Mouse (Mus musculus) adrenal gland, adult 18-20 months (tissue): Measurements from ENCODE around the gene 2610528J11Rik. TPM values are rescaled to one million over a fixed set of nuclear protein-coding genes. Genes with fewer than 3 reads are reported as not detected.
"Not testable (repeated sequence)": the region's sequence is repeated elsewhere in the genome, so short reads cannot be mapped to it uniquely, and the experiment has no call there.

Experiments
- DNase-seq, 2 experiments: peaks; one replicate each; pipeline ENCODE4 v3.0.0; 2021 to 2022; ENCODE audit warnings: low spot score in 2 of 2
- long read RNA-seq, 2 experiments: library from polyadenylated mRNA; stranded (forward); transcript quantifications; one replicate each; pipeline ENCODE4 v2.0.0; 2021
- total RNA-seq, 2 experiments: library from RNA; stranded (reverse); gene quantifications; 1 replicate in 1 of 2; 2 replicates in 1 of 2; pipeline ENCODE4 v1.2.3; 2021

Gene 2610528J11Rik
- total RNA-seq = not detected
- long read RNA-seq, experiment 1 = 0 reads
- long read RNA-seq, experiment 2 = 0 reads

GRCm38 (mm10) chr4:118526408-118527334, at the start of gene 2610528J11Rik:
2610528J11Rik (plus strand) TSS chr4:118526999.
- DNase-seq = no peak

DNA sequence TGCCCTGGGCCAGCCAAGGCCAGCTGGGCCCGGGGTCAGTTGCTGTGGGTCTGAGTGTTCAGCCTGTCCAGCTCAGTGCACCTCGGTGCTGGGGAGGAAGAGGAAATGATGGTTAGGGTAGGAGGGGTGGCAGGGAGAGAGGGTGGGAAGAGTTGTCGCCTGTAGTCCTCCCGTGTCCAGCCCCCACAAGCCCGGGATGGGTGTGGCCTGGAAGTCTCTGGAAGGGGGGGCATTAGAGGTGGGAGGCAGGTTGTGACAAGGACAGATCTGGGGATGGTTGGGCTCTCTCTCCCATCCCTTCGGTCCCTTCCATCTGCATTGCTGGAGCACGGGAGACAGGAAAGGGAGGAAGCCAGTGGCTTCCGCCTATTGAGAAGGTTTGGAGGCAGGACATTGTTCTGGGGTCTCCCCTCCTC, 37.1 kb upstream of the 2610528J11Rik start, which contains the start of gene Tie1:
Gene Tie1 (minus strand): TSS at position 345 of the 416 bp plus-strand sequence.
- peak; percentile 16 to 46 for DNase-seq

DNA sequence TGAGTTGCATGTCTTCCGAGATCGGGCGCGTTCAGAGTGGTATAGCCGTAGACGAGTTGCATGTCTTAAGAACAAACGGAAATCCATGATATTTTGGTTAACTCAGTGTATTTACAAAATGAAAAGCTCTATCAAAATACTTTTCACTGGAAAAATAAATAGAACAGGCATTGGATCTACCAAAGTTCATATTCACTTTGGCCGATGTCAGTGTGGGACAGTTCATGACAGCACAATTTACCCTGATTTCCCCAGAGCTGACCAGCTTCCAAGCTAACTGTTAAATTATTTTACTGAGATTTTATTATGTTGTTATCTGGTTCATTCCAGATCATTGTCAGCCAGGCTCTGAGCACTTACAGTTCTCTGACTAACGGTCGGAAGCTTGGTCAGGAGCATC, 36.3 kb upstream of the 2610528J11Rik start:
- DNase-seq = no peak

DNA sequence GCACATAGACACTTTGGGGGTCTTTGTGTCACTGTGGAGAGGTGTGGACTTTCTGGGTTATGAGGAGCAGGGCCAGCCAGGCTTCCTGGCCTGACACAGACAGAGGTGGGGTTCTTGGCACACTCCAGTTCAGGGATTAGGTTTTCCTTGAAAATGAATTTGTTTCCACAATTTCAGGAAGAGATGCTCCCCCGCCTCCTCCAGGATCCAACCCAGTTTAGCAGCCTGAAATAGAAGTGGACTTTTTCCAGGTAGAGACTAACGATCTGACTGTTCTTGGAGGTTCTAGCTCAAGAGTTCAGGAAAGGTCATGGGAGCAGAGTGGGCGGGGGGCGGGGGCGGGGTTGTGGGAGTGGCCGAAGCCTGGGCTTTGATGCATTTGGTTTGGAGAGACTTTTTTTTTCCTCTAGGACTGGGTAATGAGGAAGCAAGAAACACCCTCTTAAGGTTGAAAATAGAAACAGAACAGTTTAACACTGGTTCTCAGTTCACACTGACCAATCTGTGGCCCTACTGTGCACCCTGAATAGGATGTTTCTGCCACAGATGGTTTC, 26.6 kb upstream of the 2610528J11Rik start:
- DNase-seq = no peak

GRCm38 (mm10) chr4:118500792-118501191, 26.0 kb upstream of the 2610528J11Rik start:
- no peak for DNase-seq

GRCm38 (mm10) chr4:118505551-118505950, 21.2 kb upstream of the 2610528J11Rik start:
- no peak for DNase-seq

DNA sequence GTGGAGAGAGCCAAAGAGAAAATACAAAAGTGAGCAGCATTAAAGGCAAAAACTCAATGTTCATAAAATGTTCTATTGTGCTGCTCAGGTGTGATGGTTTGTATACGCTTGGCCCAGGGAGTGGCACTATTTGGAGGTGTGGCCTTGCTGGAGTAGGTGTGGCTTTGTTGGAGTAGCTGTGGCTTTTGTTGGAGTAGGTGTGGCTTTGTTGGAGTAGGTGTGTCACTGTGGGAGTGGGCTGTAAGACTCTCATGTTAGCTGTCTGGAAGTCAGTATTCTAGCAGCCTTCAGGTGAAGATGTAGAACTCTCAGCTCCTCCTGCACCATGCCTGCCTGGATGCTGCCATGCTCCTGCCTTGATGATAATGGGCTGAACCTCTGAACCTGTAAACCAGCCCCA, 19.6 kb upstream of the 2610528J11Rik start:
- DNase-seq = not testable (repeated sequence)

DNA sequence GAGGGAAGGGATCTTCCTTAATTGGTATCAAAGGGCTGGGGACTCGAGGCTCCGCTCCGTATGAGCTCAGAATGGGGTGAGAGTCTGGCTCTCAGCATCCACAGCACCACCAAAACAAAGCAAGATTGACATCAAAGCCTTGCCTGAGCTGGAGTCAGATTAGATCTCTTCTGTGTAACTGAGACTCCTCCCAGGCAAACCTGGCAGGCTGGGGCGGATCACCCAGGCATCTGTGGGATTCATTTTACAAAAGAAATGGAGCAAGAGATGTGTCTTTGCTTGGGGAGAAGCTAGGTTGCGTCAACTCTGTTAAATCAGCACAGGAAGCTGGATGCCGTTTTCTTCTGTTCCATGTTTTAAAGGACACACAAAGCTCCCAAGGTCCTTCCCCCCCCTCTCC, 17.7 kb upstream of the 2610528J11Rik start:
- no peak for DNase-seq

- DNase-seq = no peak
Measured at GRCm38 (mm10) chr4:118516699-118517496, 9.9 kb upstream of the 2610528J11Rik start.

- no peak for DNase-seq
Measured at GRCm38 (mm10) chr4:118517497-118518146, 9.2 kb upstream of the 2610528J11Rik start.

DNA sequence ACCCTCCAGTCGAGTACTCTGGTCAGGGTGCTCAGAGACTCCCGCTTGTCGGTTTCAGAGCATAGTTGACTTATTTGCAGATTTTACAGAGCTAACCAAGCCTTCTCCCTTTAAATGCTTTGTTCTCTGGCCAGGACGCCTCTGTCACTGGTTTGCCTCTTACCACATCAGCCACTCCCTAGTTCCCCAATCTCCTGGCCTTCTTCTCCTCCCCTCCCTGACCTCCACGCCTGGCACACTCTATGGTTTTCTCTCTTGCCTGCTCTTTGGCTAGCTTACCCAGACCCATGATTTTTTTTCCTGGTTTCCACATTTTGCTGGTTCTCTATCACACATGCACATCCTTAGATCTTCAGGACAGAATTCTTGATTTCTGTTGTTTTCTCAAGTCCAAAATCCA, 8.6 kb upstream of the 2610528J11Rik start:
- DNase-seq = no peak

- no peak for DNase-seq
Measured at GRCm38 (mm10) chr4:118522248-118522647, 4.6 kb upstream of the 2610528J11Rik start.

GRCm38 (mm10) chr4:118523976-118524375, 2.8 kb upstream of the 2610528J11Rik start:
- no peak for DNase-seq

DNA sequence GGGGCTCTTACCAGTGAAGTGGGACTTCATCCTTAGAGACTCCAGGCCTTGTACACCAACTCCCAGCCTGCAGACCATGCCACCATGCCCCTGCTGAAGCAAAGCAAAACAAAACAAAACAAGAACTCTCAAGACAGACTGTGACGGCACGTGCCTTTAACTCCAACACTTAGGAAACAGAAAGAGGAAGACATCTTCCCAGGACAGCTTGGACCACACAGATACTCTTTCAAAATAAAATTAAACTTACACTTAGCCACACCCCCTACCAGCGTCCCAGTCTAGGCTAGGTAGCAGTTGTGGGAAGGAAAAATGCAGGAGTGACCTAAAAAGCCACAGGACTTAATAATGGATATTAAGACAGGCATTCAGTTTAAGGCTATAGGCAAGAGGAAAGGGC, 1.0 kb upstream of the 2610528J11Rik start:
- no peak for DNase-seq

GRCm38 (mm10) chr4:118527335-118527681, 509 bp downstream of the 2610528J11Rik start:
- no peak for DNase-seq

GRCm38 (mm10) chr4:118527720-118528119, 921 bp downstream of the 2610528J11Rik start:
- no peak for DNase-seq

DNA sequence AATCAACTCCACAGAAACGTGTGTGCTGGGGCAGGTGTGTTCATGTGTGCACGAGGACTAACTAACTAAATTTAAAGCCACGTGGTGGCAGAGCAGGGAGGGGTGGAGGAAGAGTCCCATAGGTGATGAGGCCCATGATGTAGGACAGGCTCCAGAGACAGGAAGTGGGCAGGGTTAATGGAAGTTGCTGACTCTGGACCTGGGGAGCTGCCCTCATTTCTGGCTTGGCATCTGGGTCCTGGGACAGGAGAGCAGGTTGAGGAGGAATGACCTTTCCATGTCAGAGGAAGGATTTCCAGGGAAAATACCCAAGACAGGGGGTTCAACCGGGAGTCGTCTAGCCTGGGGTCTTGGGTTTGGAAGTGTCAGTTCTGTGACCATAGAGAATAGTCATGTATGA, 5.9 kb downstream of the 2610528J11Rik start:
- DNase-seq = no peak

- DNase-seq = no peak
Measured at GRCm38 (mm10) chr4:118533156-118533555, 6.4 kb downstream of the 2610528J11Rik start.

DNA sequence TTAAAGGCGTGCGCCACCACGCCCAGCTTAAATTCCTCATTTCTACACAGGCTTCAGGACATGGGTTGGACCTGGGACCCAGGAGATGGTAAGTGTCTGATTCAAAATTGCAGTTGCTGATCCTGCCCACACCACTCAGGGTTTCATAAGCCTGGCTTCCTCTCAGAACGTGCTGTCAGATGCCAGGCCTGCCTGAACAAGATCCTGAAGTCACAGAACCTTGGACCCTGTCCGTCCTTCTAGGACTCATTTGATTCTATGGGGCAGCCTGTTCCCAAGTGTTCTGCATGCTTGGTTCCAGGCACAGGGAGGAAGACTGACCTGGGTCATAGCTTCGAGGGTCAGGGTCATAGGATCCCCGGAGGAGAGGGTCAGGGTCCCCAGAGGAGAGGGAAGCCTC, 6.8 kb downstream of the 2610528J11Rik start:
- DNase-seq = no peak

DNA sequence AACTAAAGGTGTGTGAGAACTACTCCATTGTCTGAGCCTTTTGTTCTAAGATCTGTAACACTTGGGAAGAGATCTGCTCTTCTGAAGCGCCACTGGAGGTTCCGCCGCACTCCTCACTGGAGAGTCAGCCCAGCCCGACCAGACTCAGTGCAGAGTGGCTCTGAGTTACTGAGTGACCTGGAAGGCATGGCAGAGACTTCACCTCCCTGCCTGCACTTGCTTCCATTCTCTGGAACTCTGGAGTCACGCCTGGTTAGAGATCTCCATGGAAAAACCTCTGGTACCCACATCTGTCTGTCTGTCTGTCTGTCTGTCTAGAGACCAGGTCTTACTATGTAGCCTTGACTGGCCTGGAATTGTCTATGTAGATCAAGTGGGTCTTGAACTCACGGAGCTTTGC, 8.8 kb downstream of the 2610528J11Rik start:
- no peak for DNase-seq

DNA sequence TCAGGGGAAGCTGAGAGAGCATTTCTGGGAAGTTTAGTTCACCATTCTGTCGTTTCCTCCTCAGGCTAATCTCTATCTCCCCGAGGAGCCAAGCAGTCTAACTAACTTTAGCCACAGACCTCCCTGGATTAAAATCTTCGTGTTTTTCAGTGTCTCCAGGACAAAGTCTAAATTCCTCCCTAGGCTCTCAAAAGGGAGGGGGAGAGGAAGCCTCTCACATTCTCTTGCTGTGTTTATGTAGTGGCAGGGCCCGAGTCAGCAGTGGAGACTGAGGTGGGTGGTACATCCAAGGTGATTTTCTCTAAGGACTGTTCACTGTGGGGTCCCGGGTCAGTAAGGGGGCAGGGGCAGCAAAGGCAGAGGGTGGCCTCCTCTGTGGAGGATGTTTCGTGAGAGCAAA, 11.0 kb downstream of the 2610528J11Rik start:
- DNase-seq = no peak
